Comparison of ENCODE assay signal across 8 mouse cellular contexts in the genomic region with DNA sequence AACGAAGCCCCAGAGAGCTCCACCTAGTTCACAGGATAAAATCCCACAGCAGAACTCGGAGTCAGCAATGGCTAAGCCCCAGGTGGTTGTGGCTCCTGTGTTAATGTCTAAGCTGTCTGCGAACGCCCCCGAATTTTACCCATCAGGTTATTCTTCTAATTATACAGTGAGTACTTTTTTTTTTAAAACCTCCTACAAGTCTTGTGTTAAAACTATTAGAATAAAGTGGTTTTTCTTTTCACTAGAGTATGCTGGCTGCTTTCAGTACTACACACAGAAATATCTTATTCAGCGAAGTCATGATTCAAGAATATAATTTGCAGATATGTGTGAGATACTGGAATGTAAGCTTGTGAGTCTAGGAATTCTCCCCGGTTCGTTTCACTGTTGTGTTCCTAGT. TPM values are rescaled to one million over a fixed set of nuclear protein-coding genes. Genes with fewer than 3 reads are reported as not detected.
DNase-seq lines count a peak whose midpoint lies in the region; ATAC-seq and TF ChIP-seq lines count a peak whose summit lies in the region.

No protein-coding gene starts in this region.

- H3K4me2 ChIP-seq in forebrain, embryonic 16.5 days (ENCODE audit: low read length), result peak overlapping the region; percentile 56
- peak overlapping the region; percentile 68 for H3K4me2 ChIP-seq in limb, embryonic 14.5 days (replicated peaks; ENCODE audit: low read depth, low read length, severe bottlenecking)

- no peak for TF ChIP-seq CTCF in brain, embryonic 14.5 days (IDR thresholded peaks at IDR 0.05; ENCODE audit: borderline replicate concordance, extremely low read depth, insufficient read depth, insufficient read length)
- no peak for TF ChIP-seq CTCF in small intestine, adult 2 months (IDR thresholded peaks at IDR 0.05; ENCODE audit: extremely low read depth, insufficient read length, insufficient replicate concordance, low read depth, low read length)

- TF ChIP-seq POLR2A in brain, embryonic 14.5 days (IDR thresholded peaks at IDR 0.05; ENCODE audit: borderline replicate concordance, extremely low read depth, insufficient read depth, insufficient read length, poor library complexity, severe bottlenecking), result no peak
- TF ChIP-seq POLR2A in limb, embryonic 14.5 days (IDR thresholded peaks at IDR 0.05; ENCODE audit: borderline replicate concordance, extremely low read depth, insufficient read depth, insufficient read length), result no peak
- TF ChIP-seq POLR2A in small intestine, adult 2 months (IDR thresholded peaks at IDR 0.05; ENCODE audit: low read depth, low read length), result no peak

- ATAC-seq in forebrain, embryonic 16.5 days, result no peak
- no peak for ATAC-seq in limb, embryonic 14.5 days (ENCODE audit: low FRiP score, low read depth)

- H3K9me3 ChIP-seq in forebrain, embryonic 16.5 days (ENCODE audit: control insufficient read depth, low read length), result no peaks in the 10 kb centered on the region
- H3K9me3 ChIP-seq in limb, embryonic 14.5 days (ENCODE audit: control insufficient read depth, low read length), result no peaks in the 10 kb centered on the region

- no peaks in the 10 kb centered on the region for H3K36me3 ChIP-seq in forebrain, embryonic 16.5 days (ENCODE audit: control insufficient read depth, insufficient read depth)
- H3K36me3 ChIP-seq in limb, embryonic 14.5 days (ENCODE audit: control insufficient read depth, insufficient read depth, low read length), result peaks cover 27% of the 10 kb centered on the region
- H3K36me3 ChIP-seq in small intestine, adult 2 months (ENCODE audit: control insufficient read depth, insufficient read depth, low read length), result peaks cover 5% of the 10 kb centered on the region; the same call in 1 of the 2 replicates

- peak overlapping the region; percentile 100 for H3K9ac ChIP-seq in forebrain, embryonic 16.5 days (replicated peaks; ENCODE audit: low read depth, low read length)
- H3K9ac ChIP-seq in limb, embryonic 14.5 days (ENCODE audit: low read depth, low read length, severe bottlenecking), result peak overlapping the region; percentile 100

- H3K4me1 ChIP-seq in forebrain, embryonic 16.5 days (replicated peaks; ENCODE audit: control insufficient read depth, insufficient read depth, low read length), result peaks cover 16% of the 10 kb centered on the region
- H3K4me1 ChIP-seq in limb, embryonic 14.5 days (ENCODE audit: control insufficient read depth, insufficient read depth, low read length), result peaks cover 17% of the 10 kb centered on the region
- peaks cover 2% of the 10 kb centered on the region; the same call in 1 of the 2 replicates for H3K4me1 ChIP-seq in small intestine, adult 2 months (ENCODE audit: control insufficient read depth, insufficient read depth, insufficient read length, low read length)

- peak overlapping the region; percentile 95 for H3K4me3 ChIP-seq in forebrain, embryonic 16.5 days (replicated peaks; ENCODE audit: low read length)
- peak overlapping the region; percentile 97 for H3K4me3 ChIP-seq in limb, embryonic 14.5 days (replicated peaks; ENCODE audit: low read length)
- peak overlapping the region; percentile 14; the same call in 1 of the 2 replicates for H3K4me3 ChIP-seq in small intestine, adult 2 months (ENCODE audit: low read depth, low read length)

- peak overlapping the region; percentile 99 for H3K27ac ChIP-seq in forebrain, embryonic 16.5 days (ENCODE audit: low read length)
- peak overlapping the region; percentile 99 for H3K27ac ChIP-seq in limb, embryonic 14.5 days (replicated peaks; ENCODE audit: low read depth, low read length)
- H3K27ac ChIP-seq in small intestine, adult 2 months (ENCODE audit: insufficient read depth, low read depth, low read length), result no peak overlapping the region

- no peaks in the 10 kb centered on the region for H3K27me3 ChIP-seq in forebrain, embryonic 16.5 days (replicated peaks; ENCODE audit: control insufficient read depth, insufficient read depth, low read length)
- H3K27me3 ChIP-seq in limb, embryonic 14.5 days (ENCODE audit: control insufficient read depth, insufficient read depth, low read length), result no peaks in the 10 kb centered on the region
- H3K27me3 ChIP-seq in small intestine, adult 2 months (ENCODE audit: control insufficient read depth, insufficient read depth, low read length), result no peaks in the 10 kb centered on the region

- DNase-seq in left cerebral cortex, postnatal 4 days, result peak; percentile 5
- DNase-seq in left cerebral cortex, adult 8-10 months (ENCODE audit: low spot score in 2 of 2), result no peak
- peak; percentile 55 for DNase-seq in brain, embryonic 14.5 days (ENCODE audit: low read depth)
- no peak for DNase-seq in limb, embryonic 14.5 days (ENCODE audit: low spot score)
- no peak for DNase-seq in T-cell, adult 2 months (ENCODE audit: low spot score)
- DNase-seq in gastrocnemius, postnatal 4 days (ENCODE audit: low spot score in 2 of 2), result no peak

- WGBS in forebrain, embryonic 16.5 days, result 8% methylated on average over 8 of the region's 8 CpGs
- 17% methylated on average over 8 of the region's 8 CpGs for WGBS in limb, embryonic 14.5 days
- 8% methylated on average over 8 of the region's 8 CpGs for whole genome bisulfite sequencing in small intestine, adult 2 months

- intact Hi-C loops in left cerebral cortex, postnatal 4 days (cut with DNase I), result no loop called here

RNA-seq across cellular contexts. Expression of a gene that starts 1.8 kb away (rescaled TPM):
- 100 to 1,000 TPM; 115 to 124 TPM for total RNA-seq in left cerebral cortex, postnatal 4 days (2021)
- total RNA-seq in left cerebral cortex, adult 8-10 months (2022), result 100 to 1,000 TPM; 101 to 122 (median 110) TPM
- 65.7 and 77.6 TPM in 2 replicates for polyA plus RNA-seq in brain, embryonic 14.5 days (2012; rRNA removed)
- polyA plus RNA-seq in forebrain, embryonic 16.5 days (2015; fragmentation: Nextera tagmentation; extraction: Ambion mirVana), result 157 and 169 TPM in 2 replicates
- 61.6 and 63.4 TPM in 2 replicates for polyA plus RNA-seq in limb, embryonic 14.5 days (2012; rRNA removed)
- 59.1 and 66.8 TPM in 2 replicates for polyA plus RNA-seq in limb, embryonic 14.5 days (2014; fragmentation: Nextera tagmentation; extraction: Ambion mirVana)
- polyA plus RNA-seq in small intestine, adult 2 months (2012; rRNA removed), result 5.9 and 10.7 TPM in 2 replicates
- 100 to 1,000 TPM in 1 of 2 experiments, 10 to 100 TPM in 1; 97.7 to 101 TPM for total RNA-seq in gastrocnemius, postnatal 4 days (2021)

RNA-seq across cellular contexts. Expression of a gene that starts 32.4 kb away (rescaled TPM):
- 10 to 100 TPM; 35.7 to 36.3 TPM for total RNA-seq in left cerebral cortex, postnatal 4 days (2021)
- total RNA-seq in left cerebral cortex, adult 8-10 months (2022), result 10 to 100 TPM; 23.1 to 28.8 (median 24.7) TPM
- 116 and 191 TPM in 2 replicates for polyA plus RNA-seq in brain, embryonic 14.5 days (2012; rRNA removed)
- 128 and 131 TPM in 2 replicates for polyA plus RNA-seq in forebrain, embryonic 16.5 days (2015; fragmentation: Nextera tagmentation; extraction: Ambion mirVana)
- 75.9 and 103 TPM in 2 replicates for polyA plus RNA-seq in limb, embryonic 14.5 days (2012; rRNA removed)
- 61.2 and 74.9 TPM in 2 replicates for polyA plus RNA-seq in limb, embryonic 14.5 days (2014; fragmentation: Nextera tagmentation; extraction: Ambion mirVana)
- 3.2 and 8.6 TPM in 2 replicates for polyA plus RNA-seq in small intestine, adult 2 months (2012; rRNA removed)
- total RNA-seq in gastrocnemius, postnatal 4 days (2021), result 10 to 100 TPM; 14.3 to 17.7 TPM

RNA-seq across cellular contexts. Expression of a gene that starts 57.7 kb away (rescaled TPM):
- 10 to 100 TPM; 19.3 to 26.1 TPM for total RNA-seq in left cerebral cortex, postnatal 4 days (2021)
- total RNA-seq in left cerebral cortex, adult 8-10 months (2022), result 10 to 100 TPM; 18.8 to 24.9 (median 22.3) TPM
- polyA plus RNA-seq in brain, embryonic 14.5 days (2012; rRNA removed), result 11.4 and 13.6 TPM in 2 replicates
- 3.4 and 3.9 TPM in 2 replicates for polyA plus RNA-seq in forebrain, embryonic 16.5 days (2015; fragmentation: Nextera tagmentation; extraction: Ambion mirVana)
- 6.5 and 7.2 TPM in 2 replicates for polyA plus RNA-seq in limb, embryonic 14.5 days (2012; rRNA removed)
- polyA plus RNA-seq in limb, embryonic 14.5 days (2014; fragmentation: Nextera tagmentation; extraction: Ambion mirVana), result 1.3 and 2.0 TPM in 2 replicates
- 2.8 and 5.6 TPM in 2 replicates for polyA plus RNA-seq in small intestine, adult 2 months (2012; rRNA removed)
- total RNA-seq in gastrocnemius, postnatal 4 days (2021), result 10 to 100 TPM in 1 of 2 experiments, 1 to 10 TPM in 1; 6.0 to 11.7 TPM

RNA-seq across cellular contexts. Expression of a gene that starts 58.0 kb away (rescaled TPM):
- 1 to 10 TPM; 3.1 to 3.4 TPM for total RNA-seq in left cerebral cortex, postnatal 4 days (2021)
- total RNA-seq in left cerebral cortex, adult 8-10 months (2022), result 1 to 10 TPM; 1.7 to 4.3 (median 3.2) TPM
- 2.1 TPM in 2 replicates for polyA plus RNA-seq in brain, embryonic 14.5 days (2012; rRNA removed)
- 1.5 and 2.1 TPM in 2 replicates for polyA plus RNA-seq in forebrain, embryonic 16.5 days (2015; fragmentation: Nextera tagmentation; extraction: Ambion mirVana)
- polyA plus RNA-seq in limb, embryonic 14.5 days (2012; rRNA removed), result 0.56 and 0.78 TPM in 2 replicates
- 1.6 and 2.0 TPM in 2 replicates for polyA plus RNA-seq in limb, embryonic 14.5 days (2014; fragmentation: Nextera tagmentation; extraction: Ambion mirVana)
- 0.96 and 1.6 TPM in 2 replicates for polyA plus RNA-seq in small intestine, adult 2 months (2012; rRNA removed)
- total RNA-seq in gastrocnemius, postnatal 4 days (2021), result under 1 TPM; 0.74 to 0.88 TPM

Comparison
In these comparisons a context has a peak if more than half of its experiments do, and no peak if none do; other contexts are left out.
1. DNase-seq: peak in left cerebral cortex, postnatal 4 days (single experiment) and brain, embryonic 14.5 days (single experiment); none in left cerebral cortex, adult 8-10 months (0 of 2), limb, embryonic 14.5 days (single experiment), T-cell, adult 2 months (single experiment) and gastrocnemius, postnatal 4 days (0 of 2).
2. H3K4me3 ChIP-seq: peak in every context shown above with its lines; median percentile 97 in limb, embryonic 14.5 days; 95 in forebrain, embryonic 16.5 days; 14 in small intestine, adult 2 months.